Mouse (Mus musculus) myocyte (in vitro differentiated cells): ENCODE data around the gene Sdhd.

Source experiments
- POLR2A ChIP-seq: IDR thresholded peaks from one replicate; pipeline ENCODE4 v1.6.1; 2011; ENCODE audit warnings: low read depth, mild to moderate bottlenecking, control low read depth, moderate library complexity; ENCODE audit not compliant: insufficient read length
- USF1 ChIP-seq: IDR thresholded peaks from one replicate; pipeline ENCODE4 v1.6.1; 2011; ENCODE audit warnings: low read depth, mild to moderate bottlenecking, control low read depth, moderate library complexity

DNA sequence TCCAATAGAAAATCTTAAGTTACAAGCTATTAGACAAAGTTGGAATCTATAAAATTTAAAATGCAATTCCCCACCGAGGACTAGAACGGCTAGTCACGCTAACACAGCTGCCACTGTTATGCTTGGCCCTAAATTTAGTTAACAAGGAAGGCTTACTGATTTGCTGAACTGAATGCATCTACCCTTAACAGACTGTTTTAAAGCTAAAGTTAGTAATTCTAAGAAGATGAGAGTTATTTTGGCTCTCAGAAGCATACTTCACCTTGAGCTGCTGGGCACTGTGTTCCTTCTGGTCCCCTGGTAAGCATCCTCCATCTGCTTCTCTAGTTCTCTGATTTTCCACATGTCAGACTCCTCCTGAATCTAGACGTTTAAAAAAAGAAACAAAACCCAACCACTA is 8.5 kb upstream of the Sdhd start:
- TF ChIP-seq POLR2A (no peak), USF1 (no peak)
